Mouse (Mus musculus): Measurements from ENCODE around the gene B3gnt6. TPM values are rescaled to one million over a fixed set of nuclear protein-coding genes. Genes with fewer than 3 reads are reported as not detected.
A peak's percentile ranks its signal among the peaks of the same experiment; 100 is the strongest.

Gene B3gnt6
- polyA plus RNA-seq, 1 experiment from 2014 or later: 0.05 TPM

DNA sequence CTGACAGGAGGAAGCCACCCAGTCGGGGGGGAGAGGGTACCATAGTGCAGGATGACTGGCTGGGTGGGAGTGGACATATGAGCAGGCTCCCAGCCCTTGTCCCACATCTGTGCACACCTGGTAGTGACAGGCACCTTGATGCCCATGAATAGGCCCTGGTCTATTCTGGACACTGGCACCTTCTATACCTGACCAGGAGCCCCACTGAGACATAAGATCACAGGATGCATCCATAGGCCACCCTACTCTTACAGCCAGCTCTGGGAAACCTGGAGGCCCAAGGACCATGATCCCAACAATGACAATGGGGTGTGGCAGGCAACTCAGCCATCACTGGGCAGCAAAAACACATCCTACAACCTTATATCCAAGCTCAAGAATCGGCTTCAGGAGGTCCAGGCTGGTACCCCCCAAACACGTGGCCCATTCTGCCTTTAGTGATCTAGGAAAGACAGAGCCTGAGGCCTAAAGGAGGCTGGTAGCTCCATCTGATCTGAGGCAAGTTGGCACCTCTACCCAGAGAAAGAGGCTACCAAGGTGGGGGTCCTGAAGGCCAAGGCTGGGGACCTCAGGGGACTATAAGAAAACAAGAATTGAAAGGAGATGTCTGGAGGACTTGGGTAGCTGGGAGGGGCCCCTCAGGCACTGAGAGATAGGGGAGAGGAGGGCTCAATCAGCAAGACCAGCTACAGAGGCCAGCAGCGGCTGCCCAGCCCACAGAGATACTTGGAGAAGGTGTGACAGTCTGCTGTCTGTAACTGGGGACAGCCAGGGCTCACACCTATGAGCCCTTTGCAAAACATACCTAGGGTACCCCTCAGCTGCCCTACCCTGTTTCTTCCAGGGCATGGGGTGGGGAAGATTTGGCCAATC lies 24.2 kb downstream of the B3gnt6 start:
- Histone ChIP-seq H3K4me2 (replicated peaks) (no peak overlapping the region), H3K36me3 (no peaks in the 10 kb centered on the region), H3K4me1 (replicated peaks) (peaks cover 37% of the 10 kb centered on the region), H3K9ac (no peak overlapping the region), H3K4me3 (replicated peaks) (no peak overlapping the region), H3K27me3 (replicated peaks) (no peaks in the 10 kb centered on the region), H3K27ac (no peak overlapping the region), H3K9me3 (no peaks in the 10 kb centered on the region)
- ATAC-seq: no peak
- WGBS: 74% methylated on average over 4 of the region's 4 CpGs

DNA sequence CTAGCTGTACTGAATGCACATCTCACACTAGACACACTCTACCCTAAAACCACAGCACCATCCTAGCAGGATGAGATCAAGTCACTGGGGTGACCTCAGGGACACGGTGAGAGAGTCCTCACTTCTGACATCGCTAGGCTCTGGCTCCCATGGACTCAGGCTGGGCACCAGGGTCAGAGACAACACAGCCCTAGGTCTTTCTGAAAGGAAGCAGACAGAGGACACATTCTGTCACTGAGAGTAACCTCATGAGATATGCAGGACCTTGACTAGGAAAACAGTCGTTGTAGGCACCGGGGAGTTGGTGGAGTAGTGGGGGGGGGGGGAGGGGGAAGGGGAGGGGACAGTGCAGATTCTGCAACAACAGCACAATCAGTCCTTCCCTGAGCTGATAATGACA lies 25.9 kb downstream of the B3gnt6 start:
- Histone ChIP-seq H3K9me3 (no peaks in the 10 kb centered on the region), H3K27me3 (replicated peaks) (no peaks in the 10 kb centered on the region), H3K4me2 (replicated peaks) (no peak overlapping the region), H3K36me3 (no peaks in the 10 kb centered on the region), H3K9ac (no peak overlapping the region), H3K4me3 (replicated peaks) (no peak overlapping the region), H3K27ac (no peak overlapping the region), H3K4me1 (replicated peaks) (peaks cover 33% of the 10 kb centered on the region)
- 57% methylated on average over 4 of the region's 4 CpGs for WGBS
- no peak for ATAC-seq

DNA sequence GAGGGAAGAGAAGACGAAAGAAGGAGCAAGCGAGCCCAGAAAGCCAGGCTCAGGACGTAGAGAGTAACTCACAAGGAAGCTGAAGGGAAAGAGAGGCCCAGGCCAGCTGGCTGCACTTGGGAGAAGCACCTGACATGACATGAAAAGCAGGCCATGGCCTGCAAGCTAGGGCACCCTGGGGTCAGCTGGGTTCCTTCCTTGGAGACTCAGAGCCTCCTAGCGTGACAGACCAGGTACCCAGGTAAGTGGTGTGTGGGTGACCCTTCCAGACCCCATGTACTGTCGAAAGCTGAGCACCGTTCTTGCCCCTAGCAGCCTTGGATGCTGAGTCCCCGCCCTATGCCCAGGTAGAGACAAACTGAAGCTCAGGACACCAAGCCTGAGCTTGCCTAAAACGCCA lies 26.6 kb downstream of the B3gnt6 start:
- Histone ChIP-seq H3K9ac (no peak overlapping the region; the same call in 1 of the 2 replicates), H3K36me3 (no peaks in the 10 kb centered on the region), H3K27me3 (replicated peaks) (no peaks in the 10 kb centered on the region), H3K4me3 (replicated peaks) (no peak overlapping the region), H3K4me2 (replicated peaks) (no peak overlapping the region), H3K4me1 (replicated peaks) (peaks cover 31% of the 10 kb centered on the region), H3K27ac (no peak overlapping the region), H3K9me3 (no peaks in the 10 kb centered on the region)
- no peak for ATAC-seq
- 76% methylated on average over 8 of the region's 8 CpGs for WGBS

DNA sequence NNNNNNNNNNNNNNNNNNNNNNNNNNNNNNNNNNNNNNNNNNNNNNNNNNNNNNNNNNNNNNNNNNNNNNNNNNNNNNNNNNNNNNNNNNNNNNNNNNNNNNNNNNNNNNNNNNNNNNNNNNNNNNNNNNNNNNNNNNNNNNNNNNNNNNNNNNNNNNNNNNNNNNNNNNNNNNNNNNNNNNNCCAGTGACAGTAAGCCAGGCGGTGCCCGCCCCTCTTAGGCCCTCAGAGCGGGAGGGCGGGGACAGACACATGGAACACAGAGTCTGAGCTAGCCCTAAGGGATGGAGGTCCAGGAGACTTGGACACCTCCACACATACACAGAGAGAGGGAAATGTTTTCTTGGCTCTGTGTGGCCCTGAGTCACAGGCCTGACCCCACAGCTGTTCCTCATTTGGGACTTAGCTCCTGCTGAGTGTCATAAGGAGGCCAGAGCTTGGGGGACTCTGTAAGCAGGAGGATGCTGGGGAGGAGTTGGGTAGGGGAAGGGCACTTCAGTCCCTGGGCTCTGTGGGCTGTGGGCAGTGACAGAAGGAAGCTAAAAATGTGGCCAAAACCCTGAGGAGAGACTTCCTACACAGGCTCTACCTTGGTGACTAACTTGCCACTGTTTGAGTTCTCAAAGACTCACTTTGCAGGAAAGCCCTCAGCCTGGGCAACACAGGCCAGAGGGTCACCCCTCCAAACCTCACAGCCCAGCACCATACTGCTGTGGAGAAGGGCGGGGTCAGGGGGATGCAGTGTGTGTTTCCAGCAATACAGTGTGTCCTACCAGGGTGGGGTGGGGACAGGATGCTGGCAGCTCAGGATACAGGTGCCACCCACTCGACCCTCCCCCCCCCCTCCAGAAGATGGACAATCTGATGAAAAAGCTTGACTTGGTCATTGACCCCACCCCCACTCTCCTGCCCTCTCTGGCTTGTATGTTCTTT lies 27.9 kb downstream of the B3gnt6 start:
- Histone ChIP-seq H3K36me3 (no peaks in the 10 kb centered on the region), H3K9ac (no peak overlapping the region), H3K27me3 (replicated peaks) (no peaks in the 10 kb centered on the region), H3K4me1 (replicated peaks) (peaks cover 18% of the 10 kb centered on the region), H3K4me2 (replicated peaks) (no peak overlapping the region), H3K27ac (no peak overlapping the region), H3K4me3 (replicated peaks) (no peak overlapping the region), H3K9me3 (no peaks in the 10 kb centered on the region)
- ATAC-seq: peak; percentile 67
- 81% methylated on average over 6 of the region's 6 CpGs for WGBS

DNA sequence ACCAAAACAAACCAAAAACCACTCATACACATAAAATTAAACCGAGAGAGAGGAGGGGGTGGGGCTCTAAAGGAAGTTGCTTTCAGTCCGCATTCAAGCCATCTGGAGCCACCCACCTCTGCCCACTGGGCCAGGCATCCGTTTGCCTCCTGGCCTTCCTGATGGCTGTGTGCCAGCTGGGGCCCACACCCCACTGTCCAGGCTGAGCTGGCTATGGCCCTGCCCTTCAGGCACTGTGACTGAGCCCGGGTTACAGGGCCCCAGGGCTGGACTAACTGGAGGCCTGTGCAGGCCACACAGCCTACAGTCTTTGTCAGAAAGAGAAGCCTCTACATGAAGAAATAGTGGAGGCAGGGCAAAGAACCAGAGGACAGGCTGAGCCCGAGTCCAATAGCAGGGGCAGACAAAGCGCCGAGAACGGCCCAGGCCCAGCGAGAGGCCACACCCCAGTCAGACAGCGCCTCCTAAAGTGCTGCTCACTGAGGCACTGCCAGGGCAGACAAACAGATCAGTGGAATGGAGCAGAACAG lies 34.2 kb downstream of the B3gnt6 start:
- 51% methylated on average over 10 of the region's 10 CpGs for WGBS
- H3K4me2 ChIP-seq (replicated peaks): peak overlapping the region; percentile 38
- no peaks in the 10 kb centered on the region for H3K9me3 ChIP-seq
- peaks cover 37% of the 10 kb centered on the region for H3K4me1 ChIP-seq (replicated peaks)
- ATAC-seq: peak; percentile 66
- no peak overlapping the region for H3K4me3 ChIP-seq (replicated peaks)
- H3K27me3 ChIP-seq (replicated peaks): no peaks in the 10 kb centered on the region
- H3K36me3 ChIP-seq: no peaks in the 10 kb centered on the region
- 0 out of 2 replicates have a peak overlapping the region, but pooled peaks have one; percentile 6 for H3K9ac ChIP-seq
- H3K27ac ChIP-seq: peak overlapping the region; percentile 79

DNA sequence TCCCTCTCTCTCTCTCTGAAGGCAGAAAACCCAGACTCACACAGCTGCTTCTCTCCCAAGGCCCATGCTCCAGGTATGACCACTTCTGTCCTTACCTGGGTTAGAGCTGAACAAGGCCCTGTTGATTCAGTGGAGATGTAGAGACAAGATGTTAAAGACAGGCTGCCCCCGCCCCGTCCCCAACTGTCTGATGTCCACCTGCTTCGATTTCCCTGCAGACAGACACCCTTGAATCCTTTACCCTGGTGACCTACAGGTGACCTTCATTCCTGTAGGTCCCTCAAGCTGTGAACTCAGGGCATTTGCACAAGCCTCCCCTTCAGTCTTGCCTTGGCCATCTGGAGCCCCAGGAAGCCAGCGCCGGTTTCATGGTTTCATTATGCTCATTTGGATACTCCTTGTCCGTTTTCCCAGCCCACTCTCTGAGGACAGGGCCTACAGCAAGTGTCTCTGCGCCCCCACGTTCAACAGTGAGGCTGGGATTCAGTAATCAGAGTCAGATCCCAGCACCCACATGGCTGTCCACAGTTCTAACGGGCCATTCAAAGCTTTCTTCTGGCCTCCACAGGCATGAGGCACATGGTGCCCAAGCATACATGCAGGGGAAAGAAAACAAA lies 34.8 kb downstream of the B3gnt6 start:
- 77% methylated on average over 9 of the region's 9 CpGs for WGBS
- H3K4me3 ChIP-seq (replicated peaks): no peak overlapping the region
- no peaks in the 10 kb centered on the region for H3K27me3 ChIP-seq (replicated peaks)
- H3K27ac ChIP-seq: peak overlapping the region; percentile 79
- ATAC-seq: no peak
- H3K36me3 ChIP-seq: no peaks in the 10 kb centered on the region
- H3K9me3 ChIP-seq: no peaks in the 10 kb centered on the region
- peak overlapping the region; percentile 38 for H3K4me2 ChIP-seq (replicated peaks)
- H3K9ac ChIP-seq: no peak overlapping the region
- peaks cover 42% of the 10 kb centered on the region for H3K4me1 ChIP-seq (replicated peaks)

DNA sequence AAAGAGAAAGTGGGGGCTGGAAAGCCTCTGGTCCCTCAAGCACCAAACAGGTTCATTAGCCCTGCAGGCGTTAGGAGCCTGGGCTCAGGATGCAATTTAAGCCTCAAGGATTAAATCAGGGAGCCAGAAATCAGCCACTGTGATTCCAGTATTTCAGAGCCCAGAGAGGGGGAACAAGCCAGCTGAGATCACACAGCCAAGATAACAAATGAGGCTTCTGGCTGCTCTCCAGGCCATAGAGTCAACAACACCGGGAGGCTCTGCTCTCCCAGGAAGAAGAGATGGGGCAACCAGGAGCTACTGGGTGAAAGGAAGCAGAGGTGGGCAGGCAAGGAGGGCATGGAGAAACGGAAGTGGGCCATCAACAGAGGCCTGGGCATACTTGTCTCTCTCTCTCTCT lies 35.6 kb downstream of the B3gnt6 start:
- H3K4me3 ChIP-seq (replicated peaks): no peak overlapping the region
- H3K9me3 ChIP-seq: no peaks in the 10 kb centered on the region
- no peak overlapping the region for H3K9ac ChIP-seq
- 41% methylated on average over 3 of the region's 3 CpGs for whole genome bisulfite sequencing
- ATAC-seq: no peak
- no peak overlapping the region for H3K27ac ChIP-seq
- peaks cover 50% of the 10 kb centered on the region for H3K4me1 ChIP-seq (replicated peaks)
- H3K4me2 ChIP-seq (replicated peaks): no peak overlapping the region
- H3K27me3 ChIP-seq (replicated peaks): no peaks in the 10 kb centered on the region
- H3K36me3 ChIP-seq: no peaks in the 10 kb centered on the region

DNA sequence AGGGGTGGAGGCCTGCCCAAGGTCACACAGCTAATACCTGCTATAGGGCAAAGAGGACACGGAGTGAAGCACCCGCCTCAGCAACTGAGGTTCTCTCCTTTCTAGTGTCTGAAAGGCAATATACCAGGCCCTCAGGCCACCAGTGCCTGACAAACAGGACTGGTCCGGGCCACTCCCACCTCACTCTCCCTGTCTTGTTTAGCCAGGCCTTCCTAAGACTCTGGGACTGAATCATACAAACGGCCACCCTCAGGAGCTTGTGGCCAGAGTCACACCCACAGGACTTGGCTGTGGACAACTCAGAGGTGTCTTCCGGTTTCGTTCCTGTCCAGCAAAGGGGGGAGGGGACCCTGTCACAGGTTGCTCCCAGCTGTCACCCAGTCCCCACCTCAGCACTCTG lies 37.0 kb downstream of the B3gnt6 start:
- H3K4me2 ChIP-seq (replicated peaks): no peak overlapping the region
- no peaks in the 10 kb centered on the region for H3K27me3 ChIP-seq (replicated peaks)
- peak; percentile 9; the same call in 1 of the 2 replicates for ATAC-seq
- H3K27ac ChIP-seq: no peak overlapping the region
- no peak overlapping the region for H3K4me3 ChIP-seq (replicated peaks)
- WGBS: 51% methylated on average over 6 of the region's 6 CpGs
- no peaks in the 10 kb centered on the region for H3K9me3 ChIP-seq
- H3K4me1 ChIP-seq (replicated peaks): peaks cover 58% of the 10 kb centered on the region
- no peak overlapping the region for H3K9ac ChIP-seq
- no peaks in the 10 kb centered on the region for H3K36me3 ChIP-seq

DNA sequence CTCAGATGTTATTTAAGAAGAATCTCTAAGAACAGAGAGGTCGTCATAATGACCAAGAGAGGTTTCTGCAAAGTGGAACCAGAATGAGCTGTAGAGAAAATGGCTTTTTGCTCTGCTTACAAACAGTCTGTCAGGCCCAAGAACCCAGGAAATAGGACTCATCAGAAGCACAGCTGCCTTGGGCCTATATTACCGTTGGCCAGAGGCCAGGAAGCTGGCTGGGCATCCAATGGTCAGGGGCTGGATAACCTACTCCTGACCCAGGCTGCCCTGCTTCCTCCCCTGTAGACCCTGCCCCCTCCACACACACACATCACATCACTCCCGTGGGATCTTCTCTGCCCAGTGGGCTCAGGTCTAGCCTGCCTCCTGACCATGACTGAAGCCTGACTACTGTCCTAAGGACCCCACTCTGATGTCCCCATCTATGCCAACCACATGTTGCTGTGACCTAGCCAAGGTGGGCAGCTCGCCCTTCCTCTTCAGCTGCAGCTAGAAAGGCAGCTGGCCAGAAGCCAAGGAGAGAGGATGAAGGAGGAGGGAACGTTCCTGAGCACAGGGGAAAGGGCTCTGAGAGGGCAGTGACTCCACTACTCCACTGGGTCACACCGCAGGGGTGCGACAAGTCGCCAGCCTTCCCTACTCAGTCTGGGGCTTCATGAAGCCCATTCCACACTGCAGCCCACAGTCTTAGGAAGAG lies 39.1 kb downstream of the B3gnt6 start:
- Histone ChIP-seq H3K27me3 (replicated peaks) (no peaks in the 10 kb centered on the region), H3K9me3 (no peaks in the 10 kb centered on the region), H3K27ac (peak overlapping the region; percentile 59; the same call in 1 of the 2 replicates), H3K4me2 (replicated peaks) (no peak overlapping the region), H3K4me1 (replicated peaks) (peaks cover 63% of the 10 kb centered on the region), H3K9ac (no peak overlapping the region), H3K36me3 (no peaks in the 10 kb centered on the region), H3K4me3 (replicated peaks) (no peak overlapping the region)
- no peak for ATAC-seq
- 41% methylated on average over 8 of the region's 8 CpGs for WGBS

DNA sequence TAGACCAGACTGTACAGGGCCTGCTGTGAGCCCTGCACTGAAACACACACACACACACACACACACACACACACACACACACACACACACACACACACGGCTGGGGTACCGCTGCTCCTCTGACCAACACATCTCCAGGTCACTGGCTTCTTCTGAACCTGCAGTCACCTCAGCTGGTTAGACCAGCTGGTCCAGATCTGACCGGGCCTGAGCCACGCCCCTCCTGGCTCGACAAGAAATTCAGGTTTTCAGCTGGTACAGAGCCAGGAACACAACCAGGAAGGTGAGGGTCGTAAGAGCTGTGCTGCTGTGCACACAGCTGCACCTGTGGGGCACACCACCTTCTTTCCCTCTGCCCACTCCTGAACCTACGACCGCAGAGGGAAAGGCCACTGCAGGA lies 40.8 kb downstream of the B3gnt6 start:
- H3K27ac ChIP-seq: 0 out of 2 replicates have a peak overlapping the region, but pooled peaks have one; percentile 10

DNA sequence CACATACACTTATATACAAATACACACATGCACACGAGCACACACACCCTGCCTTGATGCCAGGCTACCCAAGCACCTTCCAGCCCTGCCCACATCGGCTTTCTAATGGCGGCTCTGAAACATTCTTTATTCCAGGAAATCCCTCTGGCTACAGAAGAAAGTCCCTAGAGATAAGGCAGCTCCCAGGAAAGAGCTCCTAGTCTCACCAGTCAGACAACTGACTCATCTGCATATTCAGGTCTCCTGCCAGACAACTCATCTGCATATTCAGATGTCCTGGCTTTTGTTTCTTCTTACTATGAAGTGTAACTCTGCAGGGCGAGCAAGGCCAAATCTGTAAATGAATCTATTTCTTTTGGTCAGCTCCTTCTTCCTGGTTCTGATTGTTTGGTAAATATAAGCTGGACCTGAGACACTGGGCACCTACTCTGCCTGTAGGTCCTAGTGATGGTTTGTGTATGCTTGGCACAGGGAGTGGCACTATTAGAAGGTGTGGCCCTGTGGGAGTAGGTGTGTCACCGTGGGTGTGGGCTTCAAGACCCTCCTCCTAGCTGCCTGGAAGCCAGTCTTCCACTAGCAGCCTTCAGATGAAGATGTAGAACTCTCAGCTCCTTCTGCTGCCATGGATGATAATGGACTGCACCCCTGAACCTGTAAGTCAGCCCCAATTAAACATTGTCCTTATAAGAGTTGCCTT lies 41.5 kb downstream of the B3gnt6 start:
- H3K27me3 ChIP-seq (replicated peaks): no peaks in the 10 kb centered on the region
- no peak overlapping the region for H3K4me3 ChIP-seq (replicated peaks)
- no peak overlapping the region; the same call in 1 of the 2 replicates for H3K4me2 ChIP-seq (replicated peaks)
- peaks cover 47% of the 10 kb centered on the region for H3K4me1 ChIP-seq (replicated peaks)
- no peak overlapping the region for H3K9ac ChIP-seq
- 47% methylated on average over 5 of the region's 5 CpGs for WGBS
- no peaks in the 10 kb centered on the region for H3K36me3 ChIP-seq
- H3K27ac ChIP-seq: 0 out of 2 replicates have a peak overlapping the region, but pooled peaks have one; percentile 22
- no peaks in the 10 kb centered on the region for H3K9me3 ChIP-seq
- no peak for ATAC-seq

More for the DNA sequence above, 40.8 kb downstream of the B3gnt6 start:
- Histone ChIP-seq H3K4me2 (replicated peaks) (0 out of 2 replicates have a peak overlapping the region, but pooled peaks have one; percentile 28), H3K4me1 (replicated peaks) (peaks cover 52% of the 10 kb centered on the region), H3K4me3 (replicated peaks) (no peak overlapping the region), H3K9ac (0 out of 2 replicates have a peak overlapping the region, but pooled peaks have one; percentile 3), H3K27me3 (replicated peaks) (no peaks in the 10 kb centered on the region), H3K36me3 (no peaks in the 10 kb centered on the region), H3K9me3 (no peaks in the 10 kb centered on the region)
- ATAC-seq: peak; percentile 74
- 22% methylated on average over 8 of the region's 8 CpGs for WGBS

All from intestine, embryonic 15.5 days (tissue).